Mouse (Mus musculus): ENCODE measurements around the gene Gm867. TPM values are rescaled to one million over a fixed set of nuclear protein-coding genes. Genes with fewer than 3 reads are reported as not detected.

The Gm867 gene
- polyA plus RNA-seq, 1 experiment: 4.5 TPM

- Histone ChIP-seq H3K36me3 (ENCODE audit: control insufficient read depth, insufficient read depth, low read length) (no peaks in the 10 kb centered on the region), H3K27ac (ENCODE audit: insufficient read depth, low read length) (no peak overlapping the region), H3K4me3 (ENCODE audit: extremely low read depth, insufficient read depth, insufficient read length) (no peak overlapping the region), H3K27me3 (ENCODE audit: control insufficient read depth, insufficient read depth, low read length) (no peaks in the 10 kb centered on the region), H3K4me1 (ENCODE audit: control insufficient read depth, insufficient read depth, insufficient read length) (peaks cover 10% of the 10 kb centered on the region)
- no peak for DNase-seq (ENCODE audit: low read depth in 1 of 2, low spot score in 2 of 2)
- TF ChIP-seq CTCF (IDR thresholded peaks at IDR 0.05; ENCODE audit: extremely low read depth, insufficient read depth, insufficient read length, insufficient replicate concordance) (no peak), POLR2A (IDR thresholded peaks at IDR 0.05; ENCODE audit: low read depth, low read length) (no peak)
- 64% methylated on average over 8 of the region's 8 CpGs for WGBS
Observed at GRCm38 (mm10) chr10:75889406-75890153, 50.9 kb downstream of the Gm867 start.

Other genes with a start within 250 kb of the Gm867 start
- 59.3 and 65.7 TPM in 2 replicates for gene Cabin1, start 176.3 kb downstream of the Gm867 start, polyA plus RNA-seq (2012; rRNA removed)
- 39.5 and 42.6 TPM in 2 replicates for gene Ddt, start 167.3 kb downstream of the Gm867 start, polyA plus RNA-seq (2012; rRNA removed)
- gene Gm20441, start 159.7 kb downstream of the Gm867 start, polyA plus RNA-seq (2012; rRNA removed): not detected in 2 replicates
- gene Gstt3, start 159.3 kb downstream of the Gm867 start, polyA plus RNA-seq (2012; rRNA removed): 4.3 and 4.4 TPM in 2 replicates
- 25.3 and 28.5 TPM in 2 replicates for gene Gstt1, start 142.1 kb downstream of the Gm867 start, polyA plus RNA-seq (2012; rRNA removed)
- gene Gstt4, start 118.1 kb downstream of the Gm867 start, polyA plus RNA-seq (2012; rRNA removed): not detected in 2 replicates
- gene Gstt2, start 103.2 kb downstream of the Gm867 start, polyA plus RNA-seq (2012; rRNA removed): 73.4 and 102 TPM in 2 replicates
- 677 and 1,174 TPM in 2 replicates for gene Mif, start 80.4 kb downstream of the Gm867 start, polyA plus RNA-seq (2012; rRNA removed)
- gene Derl3, start 47.3 kb downstream of the Gm867 start, polyA plus RNA-seq (2012; rRNA removed): 67.3 and 137 TPM in 2 replicates
- 42.4 and 43.2 TPM in 2 replicates for gene Smarcb1, start 19.1 kb downstream of the Gm867 start, polyA plus RNA-seq (2012; rRNA removed)
- gene Chchd10, start 7.5 kb downstream of the Gm867 start, polyA plus RNA-seq (2012; rRNA removed): 86.8 and 146 TPM in 2 replicates
- gene Mmp11, start 4.2 kb downstream of the Gm867 start, polyA plus RNA-seq (2012; rRNA removed): 7.9 and 11.7 TPM in 2 replicates
- 178 and 292 TPM in 2 replicates for gene Vpreb3, start 2.4 kb upstream of the Gm867 start, polyA plus RNA-seq (2012; rRNA removed)
- 0.93 and 1.2 TPM in 2 replicates for gene Gm5134, start 13.8 kb upstream of the Gm867 start, polyA plus RNA-seq (2012; rRNA removed)
- gene Zfp280b, start 92.0 kb upstream of the Gm867 start, polyA plus RNA-seq (2012; rRNA removed): 5.7 TPM in 2 replicates
- gene Slc5a4b, start 170.3 kb upstream of the Gm867 start, polyA plus RNA-seq (2012; rRNA removed): not detected in 2 replicates
- gene Slc5a4a, start 206.8 kb upstream of the Gm867 start, polyA plus RNA-seq (2012; rRNA removed): not detected in 2 replicates